Mouse (Mus musculus) cerebellum, postnatal 25 days (tissue): Measurements from ENCODE around the gene Celsr3.

Experiments used
- DNase-seq, 2 experiments: peaks; one replicate each; pipeline ENCODE4 v3.0.0; 2021; ENCODE audit warnings: mixed read lengths in 2 of 2

Celsr3 gene

DNA sequence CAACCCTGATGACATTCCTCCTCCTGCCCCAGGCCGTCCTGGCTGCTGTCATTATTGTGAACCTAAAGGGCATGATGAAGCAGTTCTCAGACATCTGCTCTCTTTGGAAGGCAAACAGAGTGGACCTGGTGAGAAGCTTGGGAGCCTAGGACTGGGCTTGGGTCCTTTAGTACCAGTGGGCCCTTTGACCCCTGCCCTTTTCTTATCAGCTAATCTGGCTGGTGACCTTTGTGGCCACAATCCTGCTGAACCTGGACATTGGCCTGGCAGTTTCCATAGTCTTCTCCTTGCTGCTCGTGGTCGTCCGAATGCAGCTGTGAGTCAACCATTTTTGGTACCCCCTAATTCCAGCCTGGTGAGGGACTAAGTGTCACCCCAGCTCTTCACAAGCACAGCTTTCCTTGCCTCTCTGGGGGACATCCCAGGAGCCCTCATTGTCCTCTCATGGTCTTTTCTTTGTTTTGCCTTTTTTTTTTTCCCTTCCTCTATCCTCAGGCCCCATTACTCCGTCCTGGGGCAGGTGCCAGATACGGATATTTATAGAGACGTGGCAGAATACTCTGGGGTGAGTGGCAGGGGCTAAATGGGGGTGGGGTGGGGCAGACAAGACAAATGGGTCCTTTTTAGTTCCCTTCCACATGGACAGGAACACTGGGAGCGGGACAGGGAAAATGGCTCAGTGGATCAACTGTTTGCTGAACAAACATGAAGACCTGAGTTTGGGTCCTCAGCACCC, 32.8 kb downstream of the Celsr3 start:
- no peak for DNase-seq
